In the genomic region with DNA sequence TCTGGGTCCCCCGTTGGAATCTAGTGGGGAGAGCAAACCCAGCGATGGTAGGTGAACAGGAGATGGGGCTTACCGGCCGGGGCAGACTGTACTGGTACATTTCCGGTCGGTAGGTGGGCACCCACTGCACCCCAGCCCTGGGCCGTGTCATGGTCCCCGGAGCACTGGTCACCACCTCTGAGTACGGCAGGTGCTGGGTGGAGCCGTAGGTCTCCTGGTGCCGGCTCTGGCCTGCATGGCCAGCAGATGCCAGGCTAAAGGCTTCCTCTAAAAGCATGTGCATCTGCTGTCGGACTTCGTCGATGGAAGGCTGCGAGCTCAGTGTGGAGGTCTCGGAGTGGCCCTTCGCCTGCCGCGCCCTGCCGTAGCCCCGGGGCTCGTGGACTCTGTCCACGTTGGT, we compare ENCODE assay signal across 24 mouse cellular contexts. TPM values are rescaled to one million over a fixed set of nuclear protein-coding genes. Genes with fewer than 3 reads are reported as not detected.
DNase-seq lines count a peak whose midpoint lies in the region; ATAC-seq and TF ChIP-seq lines count a peak whose summit lies in the region.
"Had no signal": no experiment of that assay in that cellular context is flagged by ENCODE, and none has a peak within 500 bp of the region (broad histone marks: within the 10 kb centered on the region; RNA-seq: fewer than 3 reads in every experiment).

No protein-coding gene starts in this region.

- H3K4me2 ChIP-seq in forebrain, embryonic 14.5 days (ENCODE audit: low read length), result no peak overlapping the region
- no peak overlapping the region for H3K4me2 ChIP-seq in forebrain, postnatal 0 days (ENCODE audit: low read depth)
- H3K4me2 ChIP-seq in hindbrain, embryonic 16.5 days (ENCODE audit: low read length), result no peak overlapping the region
- H3K4me2 ChIP-seq in midbrain, embryonic 15.5 days, result peak overlapping the region; percentile 19; the same call in 1 of the 2 replicates

- ATAC-seq in forebrain, embryonic 14.5 days, result peak; percentile 8; the same call in 1 of the 2 replicates
- ATAC-seq in forebrain, postnatal 0 days, result peak; percentile 8; the same call in 1 of the 2 replicates
- no peak for ATAC-seq in hindbrain, embryonic 16.5 days
- peak; percentile 53; the same call in 1 of the 2 replicates for ATAC-seq in midbrain, embryonic 15.5 days (replicated peaks)
- ATAC-seq: intestine, embryonic 16.5 days; liver, postnatal 0 days had no signal

- H3K4me1 ChIP-seq in forebrain, embryonic 14.5 days (ENCODE audit: control insufficient read depth, insufficient read depth, low read length), result peaks cover 10% of the 10 kb centered on the region
- 0 out of 2 replicates have a peak, but pooled peaks cover 3% of the 10 kb centered on the region for H3K4me1 ChIP-seq in forebrain, postnatal 0 days (ENCODE audit: insufficient read depth)
- no peaks in the 10 kb centered on the region; the same call in 1 of the 2 replicates for H3K4me1 ChIP-seq in hindbrain, embryonic 16.5 days (ENCODE audit: control insufficient read depth, insufficient read depth, low read depth, low read length)
- H3K4me1 ChIP-seq in midbrain, embryonic 15.5 days, result peaks cover 15% of the 10 kb centered on the region
- H3K4me1 ChIP-seq: embryonic facial prominence, embryonic 10.5 days; limb, embryonic 10.5 days had no signal

- TF ChIP-seq CTCF in forebrain, postnatal 0 days (IDR thresholded peaks at IDR 0.05; ENCODE audit: low read depth), result no peak

- H3K4me3 ChIP-seq in forebrain, embryonic 14.5 days (ENCODE audit: low read depth, low read length), result no peak overlapping the region
- no peak overlapping the region for H3K4me3 ChIP-seq in forebrain, postnatal 0 days (ENCODE audit: low read depth, low read length)
- H3K4me3 ChIP-seq in hindbrain, embryonic 16.5 days (ENCODE audit: low read length), result no peak overlapping the region
- H3K4me3 ChIP-seq in midbrain, embryonic 15.5 days, result no peak overlapping the region
- H3K4me3 ChIP-seq: embryonic facial prominence, embryonic 10.5 days; heart, adult 2 months; left cerebral cortex, adult 2 months; limb, embryonic 10.5 days; megakaryocyte, embryonic 14.5 days; myocyte had no signal

- H3K9me3 ChIP-seq in forebrain, embryonic 14.5 days (replicated peaks; ENCODE audit: control insufficient read depth, low read length), result no peaks in the 10 kb centered on the region
- no peaks in the 10 kb centered on the region for H3K9me3 ChIP-seq in forebrain, postnatal 0 days (ENCODE audit: low read length)
- no peaks in the 10 kb centered on the region for H3K9me3 ChIP-seq in hindbrain, embryonic 16.5 days (ENCODE audit: control insufficient read depth, low read length)
- H3K9me3 ChIP-seq in midbrain, embryonic 15.5 days, result no peaks in the 10 kb centered on the region
- H3K9me3 ChIP-seq: embryonic facial prominence, embryonic 10.5 days; limb, embryonic 10.5 days; megakaryocyte, embryonic 14.5 days had no signal

- WGBS in forebrain, embryonic 14.5 days, result 87% methylated on average over 23 of the region's 23 CpGs
- WGBS in forebrain, postnatal 0 days, result 89% methylated on average over 23 of the region's 23 CpGs
- 89% methylated on average over 23 of the region's 23 CpGs for WGBS in hindbrain, embryonic 16.5 days
- WGBS in midbrain, embryonic 15.5 days, result 86% methylated on average over 23 of the region's 23 CpGs

- H3K27ac ChIP-seq in forebrain, embryonic 14.5 days (ENCODE audit: low read depth, low read length), result no peak overlapping the region
- H3K27ac ChIP-seq in forebrain, postnatal 0 days (ENCODE audit: low read depth, low read length), result no peak overlapping the region
- 0 out of 2 replicates have a peak overlapping the region, but pooled peaks have one; percentile 16 for H3K27ac ChIP-seq in hindbrain, embryonic 16.5 days (ENCODE audit: low read depth, low read length)
- no peak overlapping the region for H3K27ac ChIP-seq in midbrain, embryonic 15.5 days
- H3K27ac ChIP-seq: embryonic facial prominence, embryonic 10.5 days; heart, adult 2 months; left cerebral cortex, adult 2 months; limb, embryonic 10.5 days had no signal

- H3K36me3 ChIP-seq in forebrain, embryonic 14.5 days (ENCODE audit: control insufficient read depth, insufficient read depth, low read length), result no peaks in the 10 kb centered on the region
- peaks cover 25% of the 10 kb centered on the region for H3K36me3 ChIP-seq in forebrain, postnatal 0 days (ENCODE audit: insufficient read depth)
- 0 out of 2 replicates have a peak, but pooled peaks cover 5% of the 10 kb centered on the region for H3K36me3 ChIP-seq in hindbrain, embryonic 16.5 days (ENCODE audit: control insufficient read depth, insufficient read depth, low read length)
- H3K36me3 ChIP-seq in midbrain, embryonic 15.5 days (replicated peaks), result no peaks in the 10 kb centered on the region
- H3K36me3 ChIP-seq: embryonic facial prominence, embryonic 10.5 days; limb, embryonic 10.5 days had no signal

- no peak overlapping the region for H3K9ac ChIP-seq in forebrain, embryonic 14.5 days (ENCODE audit: low read length)
- no peak overlapping the region for H3K9ac ChIP-seq in forebrain, postnatal 0 days
- no peak overlapping the region for H3K9ac ChIP-seq in hindbrain, embryonic 16.5 days (ENCODE audit: low read depth, low read length)
- H3K9ac ChIP-seq in midbrain, embryonic 15.5 days, result no peak overlapping the region
- H3K9ac ChIP-seq: liver, postnatal 0 days had no signal

- H3K27me3 ChIP-seq in forebrain, embryonic 14.5 days (replicated peaks; ENCODE audit: control insufficient read depth, insufficient read depth, low read length), result no peaks in the 10 kb centered on the region
- H3K27me3 ChIP-seq in forebrain, postnatal 0 days (ENCODE audit: insufficient read depth, low read length), result no peaks in the 10 kb centered on the region
- H3K27me3 ChIP-seq in hindbrain, embryonic 16.5 days (replicated peaks; ENCODE audit: control insufficient read depth, insufficient read depth, low read length), result no peaks in the 10 kb centered on the region
- no peaks in the 10 kb centered on the region for H3K27me3 ChIP-seq in midbrain, embryonic 15.5 days (replicated peaks)

- no peak for DNase-seq in forebrain, embryonic 14.5 days (ENCODE audit: low spot score)
- DNase-seq in forebrain, postnatal 0 days, result no peak
- DNase-seq in gastrocnemius, postnatal 25 days, result no peak
- no peak for DNase-seq in thymus, postnatal 10 days (ENCODE audit: low spot score in 2 of 2)
- DNase-seq in thymus, postnatal 25 days, result no peak
- DNase-seq: cerebellum, adult 8-10 months; gastrocnemius, postnatal 10 days; heart, adult 2 months; heart, postnatal 4 days; kidney, postnatal 10 days; liver, postnatal 0 days; right cerebral cortex, postnatal 25 days; thymus, adult 2 months had no signal

RNA-seq across cellular contexts. Expression of a gene that starts 45.2 kb away (rescaled TPM):
- polyA plus RNA-seq in forebrain, embryonic 14.5 days (2014; fragmentation: Nextera tagmentation; extraction: Ambion mirVana), result not detected in 2 replicates
- total RNA-seq in forebrain, postnatal 0 days (2014; rRNA removed), result 1.9 TPM in 1 of 2 replicates, not detected in the other
- 0.18 TPM in 1 of 2 replicates, not detected in the other for polyA plus RNA-seq in forebrain, postnatal 0 days (2015; fragmentation: Nextera tagmentation; extraction: Ambion mirVana)
- not detected in 2 replicates for polyA plus RNA-seq in hindbrain, embryonic 16.5 days (2015; fragmentation: Nextera tagmentation; extraction: Ambion mirVana)
- not detected in 2 replicates for polyA plus RNA-seq in midbrain, embryonic 15.5 days (2015; fragmentation: Nextera tagmentation; extraction: Ambion mirVana)
- total RNA-seq in gastrocnemius, postnatal 25 days (2021), result 1 to 10 TPM; 1.0 to 1.3 TPM
- polyA plus RNA-seq: embryonic facial prominence, embryonic 10.5 days; heart, adult 2 months; heart, embryonic 14.5 days; limb, embryonic 10.5 days; spleen, adult 2 months; stomach, embryonic 14.5 days; thymus, adult 2 months had no signal
